Mouse (Mus musculus) forebrain, embryonic 13.5 days (tissue): Measurements from ENCODE around the gene Elavl4. TPM values are rescaled to one million over a fixed set of nuclear protein-coding genes. Genes with fewer than 3 reads are reported as not detected.

Experiments used
- ATAC-seq: fragments of 200-750 bp; cut with Nextera tagmentation; 2 replicates; pipeline ENCODE4 v1.8.0; 2017
- H3K27ac ChIP-seq: fragments of 300-500 bp; sonication (generic); 2 replicates; pipeline ENCODE4 v1.5.1; 2015; ENCODE audit warnings: inconsistent platforms, mild to moderate bottlenecking, moderate library complexity
- H3K27me3 ChIP-seq: fragments of 300-500 bp; sonication (generic); 2 replicates; pipeline ENCODE4 v1.6.1; 2015; ENCODE audit warnings: mild to moderate bottlenecking, inconsistent platforms
- H3K36me3 ChIP-seq: fragments of 300-500 bp; sonication (generic); 2 replicates; pipeline ENCODE4 v1.6.1; 2015; ENCODE audit warnings: mild to moderate bottlenecking, inconsistent platforms; ENCODE audit not compliant: poor library complexity, severe bottlenecking
- H3K4me1 ChIP-seq: fragments of 300-500 bp; sonication (generic); 2 replicates; pipeline ENCODE4 v1.6.1; 2015; ENCODE audit warnings: inconsistent platforms
- H3K4me2 ChIP-seq: fragments of 300-500 bp; sonication (generic); 2 replicates; pipeline ENCODE4 v1.6.1; 2015; ENCODE audit warnings: inconsistent platforms, mild to moderate bottlenecking, moderate library complexity
- H3K4me3 ChIP-seq: fragments of 300-500 bp; sonication (generic); 2 replicates; pipeline ENCODE4 v1.5.1; 2015; ENCODE audit warnings: mild to moderate bottlenecking, inconsistent platforms
- H3K9ac ChIP-seq: fragments of 300-500 bp; sonication (generic); 2 replicates; pipeline ENCODE4 v1.6.1; 2015; ENCODE audit warnings: mild to moderate bottlenecking, inconsistent platforms
- H3K9me3 ChIP-seq: fragments of 300-500 bp; sonication (generic); replicated peaks from 2 replicates; pipeline ENCODE4 v1.6.1; 2016; ENCODE audit warnings: inconsistent platforms
- WGBS: fragments of 180-500 bp; shearing (Covaris S2); methylation state at CpG from one replicate; pipeline ENCODE4 v1.1.7; 2015; 5-methylcytosine and 5-hydroxymethylcytosine counted together
- polyA plus RNA-seq: library from polyadenylated mRNA; unstranded; fragments of >200 nt; fragmentation: Nextera tagmentation; extraction: Ambion mirVana; gene quantifications from 2 replicates; pipeline ENCODE4 v1.2.1, GENCODE M21; 2015

Gene Elavl4
- polyA plus RNA-seq = 228 and 261 TPM in 2 replicates

DNA sequence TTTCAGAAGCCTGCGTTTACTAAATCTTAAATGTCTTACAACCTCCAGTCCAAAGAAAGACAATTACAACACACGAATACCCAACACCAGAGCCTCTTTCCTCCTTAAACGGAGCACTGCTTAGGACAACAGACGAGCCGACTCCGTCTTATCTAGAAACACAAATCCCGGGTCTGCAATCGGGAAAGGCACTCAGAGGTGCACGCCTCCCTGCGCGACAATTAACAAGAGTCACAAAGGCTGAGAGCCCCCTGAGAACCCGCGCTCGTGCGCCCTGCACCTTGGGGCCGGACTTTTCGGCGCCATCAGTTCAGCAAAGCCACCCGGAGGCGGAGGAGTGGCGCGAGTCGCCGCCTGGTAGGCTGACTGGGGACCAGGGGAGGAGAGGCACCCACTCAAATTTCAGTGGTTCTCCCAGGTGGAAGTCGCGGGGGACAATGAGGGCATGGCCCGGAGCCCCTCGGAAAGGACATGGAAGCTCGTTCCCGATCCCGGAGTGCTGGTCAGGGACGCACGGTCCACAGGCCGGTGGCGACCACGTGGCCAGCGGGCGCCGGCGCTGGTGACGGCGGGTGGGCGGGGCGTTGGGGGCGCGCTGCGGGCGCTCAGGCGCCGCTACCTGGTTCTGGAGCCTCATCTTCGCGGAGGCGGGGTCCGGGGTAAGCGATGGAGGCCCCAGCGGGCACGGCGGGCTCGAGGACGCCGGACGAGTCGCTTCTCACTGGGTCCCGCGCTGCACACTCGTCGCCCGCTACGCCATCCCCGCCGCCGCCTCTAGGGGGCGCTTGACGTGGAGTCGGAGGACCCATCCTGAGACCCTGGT, at the start of gene Elavl4:
Gene Elavl4 (minus strand): TSS at position 732 of the 823 bp plus-strand sequence.
- WGBS = under 1% methylated on average over 69 of the region's 75 CpGs
- H3K4me2 ChIP-seq = peak within 1 kb of the TSS; percentile 64
- no peaks in the 10 kb centered on the region for H3K9me3 ChIP-seq
- peak within 1 kb of the TSS; percentile 84 for H3K9ac ChIP-seq
- H3K4me3 ChIP-seq = peak within 1 kb of the TSS; percentile 72
- H3K36me3 ChIP-seq = no peaks in the 10 kb centered on the region
- no peaks in the 10 kb centered on the region for H3K27me3 ChIP-seq
- ATAC-seq = peak; percentile 96
- peak within 1 kb of the TSS; percentile 75 for H3K27ac ChIP-seq
- peaks cover 6% of the 10 kb centered on the region; the same call in 1 of the 2 replicates for H3K4me1 ChIP-seq

DNA sequence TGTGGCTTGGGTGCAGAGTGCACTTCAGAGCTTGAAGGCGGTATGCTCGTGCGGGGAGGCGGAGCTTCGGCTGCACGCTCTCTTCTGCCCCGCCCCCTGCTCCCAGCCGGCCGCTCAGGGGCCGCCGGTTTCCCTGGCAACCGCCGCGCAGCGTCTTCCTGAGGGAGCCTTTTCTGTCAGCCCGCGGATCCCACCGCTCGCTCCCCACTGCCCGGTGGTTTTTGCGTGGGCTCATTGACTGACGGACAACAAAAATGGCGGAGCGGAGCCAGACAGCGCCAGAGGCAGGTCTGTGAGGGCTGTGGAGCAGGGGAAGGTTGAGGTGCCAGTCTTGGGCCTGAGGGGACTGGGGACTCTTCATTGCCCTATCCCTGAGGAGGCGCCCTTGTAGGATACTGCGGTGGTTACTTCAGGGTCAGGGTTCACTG, 45.9 kb upstream of the Elavl4 start, which contains the start of gene Agbl4:
Gene Agbl4 (plus strand): TSS at position 44 of the 428 bp plus-strand sequence.
- ATAC-seq = peak; percentile 99
- 0% methylated on average over 27 of the region's 27 CpGs for WGBS
- Histone ChIP-seq H3K36me3 (no peaks in the 10 kb centered on the region), H3K4me1 (peaks cover 24% of the 10 kb centered on the region), H3K9me3 (no peaks in the 10 kb centered on the region), H3K4me2 (peak within 1 kb of the TSS; percentile 70), H3K4me3 (peak within 1 kb of the TSS; percentile 56), H3K9ac (peak within 1 kb of the TSS; percentile 61), H3K27me3 (no peaks in the 10 kb centered on the region), H3K27ac (peak within 1 kb of the TSS; percentile 41)

DNA sequence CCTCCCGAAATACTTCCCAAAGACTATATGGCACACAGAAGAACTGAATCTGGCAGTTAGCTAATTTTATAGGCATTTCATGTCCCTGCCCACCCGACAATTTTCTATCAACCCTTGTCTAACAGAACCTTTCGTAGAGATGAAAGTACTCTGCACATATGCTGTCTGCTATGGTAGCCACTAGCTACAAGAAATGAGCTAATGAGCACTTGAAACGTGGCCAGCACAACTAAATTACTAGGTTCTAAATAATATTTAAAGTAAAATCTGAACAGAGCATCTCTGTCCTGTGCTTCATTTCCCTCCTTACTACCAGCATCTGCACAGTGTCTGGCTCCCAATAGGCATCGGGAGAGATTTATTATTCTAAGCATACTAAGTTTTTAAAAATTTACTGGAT, 44.5 kb upstream of the Elavl4 start:
- no peak overlapping the region for H3K9ac ChIP-seq
- H3K36me3 ChIP-seq = no peaks in the 10 kb centered on the region
- peak; percentile 3; the same call in 1 of the 2 replicates for ATAC-seq
- H3K27ac ChIP-seq = no peak overlapping the region
- H3K4me2 ChIP-seq = no peak overlapping the region
- no peaks in the 10 kb centered on the region for H3K27me3 ChIP-seq
- WGBS = 38% methylated on average over 5 of the region's 5 CpGs
- no peak overlapping the region for H3K4me3 ChIP-seq
- H3K4me1 ChIP-seq = peaks cover 24% of the 10 kb centered on the region
- no peaks in the 10 kb centered on the region for H3K9me3 ChIP-seq

DNA sequence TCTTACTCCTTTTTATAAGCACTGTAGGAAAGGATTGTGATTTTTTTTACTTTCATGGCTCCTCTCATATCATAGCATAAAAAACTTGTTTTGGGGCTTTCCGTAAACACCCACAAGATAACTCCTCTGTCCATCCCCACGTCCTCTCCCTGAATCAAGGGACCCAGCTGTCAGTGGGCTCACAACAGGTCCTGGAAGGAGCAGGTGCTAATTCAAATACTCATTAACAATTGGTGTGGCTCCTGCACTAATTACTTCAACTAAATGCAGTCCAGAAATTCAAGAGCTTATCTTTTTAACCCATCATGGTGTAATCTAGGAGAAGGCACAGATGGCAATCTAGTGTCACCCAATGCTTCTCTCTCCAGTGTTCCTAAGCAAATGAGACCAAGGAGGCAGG, 8.9 kb upstream of the Elavl4 start:
- 46% methylated on average over 2 of the region's 2 CpGs for WGBS
- no peak overlapping the region for H3K27ac ChIP-seq
- H3K36me3 ChIP-seq = no peaks in the 10 kb centered on the region
- no peaks in the 10 kb centered on the region for H3K27me3 ChIP-seq
- H3K9ac ChIP-seq = no peak overlapping the region
- H3K4me3 ChIP-seq = no peak overlapping the region
- no peaks in the 10 kb centered on the region for H3K9me3 ChIP-seq
- no peak overlapping the region for H3K4me2 ChIP-seq
- ATAC-seq = no peak
- H3K4me1 ChIP-seq = peaks cover 3% of the 10 kb centered on the region; the same call in 1 of the 2 replicates

DNA sequence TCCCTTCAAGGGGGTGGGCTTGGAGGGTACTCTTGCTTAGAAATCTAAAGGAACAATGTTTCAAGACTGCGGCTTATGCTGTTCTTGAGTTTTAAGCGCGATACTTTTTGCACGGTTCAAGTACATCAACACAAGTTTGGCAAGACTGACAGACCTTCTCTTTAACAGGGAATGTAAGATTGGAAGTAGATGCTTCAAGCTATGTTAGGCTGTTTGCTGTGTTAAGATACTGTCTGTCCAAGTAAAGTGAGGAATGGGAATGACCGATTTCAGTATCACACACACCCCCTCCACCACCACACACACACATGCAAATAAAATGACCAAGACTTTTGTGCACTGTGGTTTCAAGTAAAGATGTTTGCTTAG, 276 bp upstream of the Elavl4 start:
- Histone ChIP-seq H3K9ac (peak overlapping the region; percentile 84), H3K4me2 (peak overlapping the region; percentile 64), H3K27ac (peak overlapping the region; percentile 75), H3K4me1 (peaks cover 6% of the 10 kb centered on the region; the same call in 1 of the 2 replicates), H3K27me3 (no peaks in the 10 kb centered on the region), H3K4me3 (peak overlapping the region; percentile 72), H3K9me3 (no peaks in the 10 kb centered on the region), H3K36me3 (no peaks in the 10 kb centered on the region)
- WGBS = 8% methylated on average over 5 of the region's 5 CpGs
- no peak for ATAC-seq

DNA sequence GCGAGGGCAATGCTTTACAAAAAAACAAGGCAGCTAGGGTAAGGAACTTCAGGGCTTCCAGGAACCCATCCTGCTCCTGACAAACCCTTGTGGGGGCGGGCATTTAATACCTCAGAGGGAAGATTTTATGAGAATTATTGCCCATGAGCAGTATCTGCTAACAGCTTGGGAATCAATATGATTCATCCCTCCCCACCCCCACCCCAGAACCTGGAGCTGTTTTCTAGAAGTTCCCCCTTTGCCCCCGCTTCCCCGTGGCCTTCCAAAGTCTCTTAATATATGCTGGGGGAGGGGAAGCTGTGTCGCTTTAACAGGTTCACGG, 892 bp downstream of the Elavl4 start:
- Histone ChIP-seq H3K4me2 (peak overlapping the region; percentile 64), H3K27ac (peak overlapping the region; percentile 75; the same call in 1 of the 2 replicates), H3K9ac (peak overlapping the region; percentile 84), H3K9me3 (no peaks in the 10 kb centered on the region), H3K27me3 (no peaks in the 10 kb centered on the region), H3K4me3 (peak overlapping the region; percentile 72), H3K4me1 (peaks cover 6% of the 10 kb centered on the region; the same call in 1 of the 2 replicates), H3K36me3 (no peaks in the 10 kb centered on the region)
- WGBS = 4% methylated on average over 6 of the region's 6 CpGs
- no peak for ATAC-seq

DNA sequence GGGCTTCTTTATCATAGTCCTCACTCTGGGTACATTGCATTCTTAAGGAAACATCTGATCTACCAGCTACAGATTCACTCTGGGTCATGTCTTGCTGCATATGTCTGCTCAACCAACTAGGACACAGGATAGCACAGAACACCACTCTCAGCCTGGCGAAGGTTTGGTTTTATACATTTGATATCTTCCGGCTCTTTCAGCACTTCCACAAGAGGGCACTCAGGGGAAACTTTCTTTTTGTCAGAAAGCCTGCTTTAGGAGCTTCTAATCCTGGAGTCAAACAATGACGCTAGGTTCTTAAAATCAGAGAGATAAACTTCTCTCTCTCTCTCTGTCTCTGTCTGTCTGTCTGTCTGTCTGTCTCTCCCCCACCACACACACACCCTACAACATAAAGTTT, 27.8 kb downstream of the Elavl4 start:
- no peak for ATAC-seq
- 52% methylated on average over 3 of the region's 3 CpGs for WGBS

DNA sequence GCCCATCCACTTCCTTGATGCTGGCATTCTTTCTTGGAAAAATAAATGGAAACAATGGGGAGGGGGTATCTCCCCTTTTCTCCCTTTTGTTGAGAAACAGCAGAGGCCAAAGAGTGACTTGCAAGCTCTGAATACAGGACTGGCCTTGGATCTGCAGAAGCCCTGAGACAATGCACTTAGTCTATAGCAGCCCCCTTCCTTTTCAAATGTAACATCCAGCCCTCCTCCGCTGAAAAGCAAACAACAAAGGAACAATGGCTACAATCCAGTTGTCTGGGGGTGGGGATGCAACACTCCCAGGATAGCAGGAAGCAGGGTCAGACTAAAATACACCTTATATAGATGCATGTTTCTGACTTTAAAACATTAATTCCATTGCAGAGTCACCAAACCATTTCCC, 39.6 kb downstream of the Elavl4 start:
- no peaks in the 10 kb centered on the region for H3K27me3 ChIP-seq
- peaks cover 5% of the 10 kb centered on the region; the same call in 1 of the 2 replicates for H3K4me1 ChIP-seq
- 0% methylated on average over 1 of the region's 1 CpGs for WGBS
- H3K9me3 ChIP-seq = no peaks in the 10 kb centered on the region
- no peak overlapping the region for H3K4me3 ChIP-seq
- H3K4me2 ChIP-seq = no peak overlapping the region
- no peak overlapping the region for H3K27ac ChIP-seq
- H3K36me3 ChIP-seq = no peaks in the 10 kb centered on the region
- no peak overlapping the region for H3K9ac ChIP-seq
- no peak for ATAC-seq

More for the DNA sequence above, 27.8 kb downstream of the Elavl4 start:
- no peak overlapping the region for H3K9ac ChIP-seq
- no peaks in the 10 kb centered on the region for H3K36me3 ChIP-seq
- no peak overlapping the region for H3K4me2 ChIP-seq
- H3K9me3 ChIP-seq = 0 out of 2 replicates have a peak, but pooled peaks cover 3% of the 10 kb centered on the region
- no peaks in the 10 kb centered on the region for H3K4me1 ChIP-seq
- H3K4me3 ChIP-seq = no peak overlapping the region
- no peak overlapping the region for H3K27ac ChIP-seq
- H3K27me3 ChIP-seq = no peaks in the 10 kb centered on the region

DNA sequence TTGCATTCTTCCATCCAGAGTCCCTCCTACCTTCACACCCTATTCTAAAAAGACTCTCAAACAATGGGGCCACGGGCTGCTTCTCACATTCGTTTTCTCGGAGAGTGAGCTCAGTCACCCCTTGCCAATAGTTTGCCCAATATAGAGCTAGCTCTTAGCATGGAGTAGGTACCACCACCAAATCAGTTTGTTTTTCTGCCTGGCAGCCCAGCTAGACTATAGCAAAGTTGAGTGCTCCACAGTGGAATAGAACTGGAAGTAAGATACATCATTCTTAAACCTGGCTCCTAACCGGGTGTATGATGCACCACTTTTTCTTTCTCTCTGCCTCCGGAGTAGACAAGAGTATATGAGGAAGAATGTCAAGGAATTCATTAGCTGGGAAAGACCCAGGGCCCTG, 44.7 kb downstream of the Elavl4 start:
- Histone ChIP-seq H3K36me3 (no peaks in the 10 kb centered on the region), H3K4me3 (no peak overlapping the region), H3K9ac (no peak overlapping the region), H3K27ac (no peak overlapping the region), H3K4me2 (no peak overlapping the region), H3K9me3 (no peaks in the 10 kb centered on the region), H3K4me1 (peaks cover under 1% of the 10 kb centered on the region; the same call in 1 of the 2 replicates), H3K27me3 (no peaks in the 10 kb centered on the region)
- 63% methylated on average over 5 of the region's 5 CpGs for WGBS
- no peak for ATAC-seq

DNA sequence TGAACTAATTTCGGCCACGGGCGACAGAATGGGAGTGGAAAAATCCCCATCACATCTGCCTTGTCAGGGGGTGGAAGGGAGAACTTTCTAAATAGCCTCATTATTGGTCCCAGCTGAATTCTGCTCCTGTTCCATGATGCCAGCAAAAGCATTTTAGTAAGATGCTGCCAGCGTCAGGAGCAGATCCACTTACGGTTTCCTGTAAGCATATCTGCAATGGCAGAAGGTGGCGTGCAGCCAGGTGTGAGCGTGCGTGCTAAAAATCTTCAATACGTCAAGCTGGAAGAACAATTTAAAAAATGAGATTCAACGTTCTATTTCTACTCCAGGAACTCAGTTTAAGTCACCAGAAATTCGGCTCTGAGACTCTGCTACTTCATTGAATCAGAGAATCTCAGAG, 45.1 kb downstream of the Elavl4 start:
- no peaks in the 10 kb centered on the region for H3K4me1 ChIP-seq
- WGBS = 86% methylated on average over 11 of the region's 11 CpGs
- H3K27ac ChIP-seq = no peak overlapping the region
- H3K9ac ChIP-seq = no peak overlapping the region
- ATAC-seq = no peak
- no peaks in the 10 kb centered on the region for H3K36me3 ChIP-seq
- no peak overlapping the region for H3K4me2 ChIP-seq
- no peaks in the 10 kb centered on the region for H3K27me3 ChIP-seq
- no peaks in the 10 kb centered on the region for H3K9me3 ChIP-seq
- H3K4me3 ChIP-seq = no peak overlapping the region

DNA sequence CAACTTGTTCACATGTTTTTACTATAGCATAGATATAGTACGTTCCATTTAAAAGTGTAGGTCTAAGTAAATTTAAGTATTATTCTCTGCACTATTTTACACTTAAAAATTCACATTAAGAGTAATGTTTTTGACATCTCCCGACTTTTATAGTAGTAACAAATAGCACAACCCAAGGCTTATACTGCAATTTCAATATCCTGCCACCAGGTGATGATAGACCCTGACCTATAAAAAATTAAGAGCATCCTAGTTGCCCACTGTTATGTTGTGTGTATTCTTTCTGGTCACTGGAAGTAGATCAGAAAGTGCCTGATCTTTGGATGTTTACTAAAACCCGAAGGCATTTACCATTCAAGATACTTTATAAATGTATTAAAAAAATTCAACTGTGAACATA, 55.9 kb downstream of the Elavl4 start:
- H3K9ac ChIP-seq = no peak overlapping the region
- no peak for ATAC-seq
- H3K36me3 ChIP-seq = no peaks in the 10 kb centered on the region
- no peaks in the 10 kb centered on the region for H3K27me3 ChIP-seq
- H3K4me2 ChIP-seq = no peak overlapping the region
- no peak overlapping the region for H3K4me3 ChIP-seq
- WGBS = 91% methylated on average over 3 of the region's 3 CpGs
- no peaks in the 10 kb centered on the region for H3K9me3 ChIP-seq
- no peak overlapping the region for H3K27ac ChIP-seq
- H3K4me1 ChIP-seq = peaks cover 12% of the 10 kb centered on the region

DNA sequence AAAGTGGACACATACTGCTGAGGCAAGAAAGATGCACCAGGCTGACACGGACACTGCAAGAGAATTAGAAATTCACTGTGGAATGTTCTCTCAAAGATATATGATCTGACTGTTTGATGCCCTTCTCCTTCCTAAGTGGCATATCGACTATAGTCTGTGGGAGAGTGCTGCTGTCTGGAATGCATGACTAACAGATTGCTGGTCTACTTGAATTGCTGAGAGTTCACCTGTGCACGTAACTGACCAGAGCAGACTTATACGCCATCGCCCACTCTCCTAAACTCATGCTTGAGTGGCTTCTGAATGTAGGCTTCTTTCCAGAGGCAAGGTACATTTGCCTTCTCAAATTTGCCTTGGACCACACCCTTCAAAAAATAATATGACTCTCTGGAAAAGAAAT, 58.5 kb downstream of the Elavl4 start:
- Histone ChIP-seq H3K27ac (no peak overlapping the region), H3K27me3 (no peaks in the 10 kb centered on the region), H3K4me2 (no peak overlapping the region), H3K4me1 (peaks cover 27% of the 10 kb centered on the region), H3K9ac (no peak overlapping the region), H3K9me3 (no peaks in the 10 kb centered on the region), H3K4me3 (no peak overlapping the region), H3K36me3 (no peaks in the 10 kb centered on the region)
- no peak for ATAC-seq
- 77% methylated on average over 5 of the region's 5 CpGs for WGBS
